Mouse (Mus musculus): ENCODE measurements around the gene Capn10.
A peak's percentile ranks its signal among the peaks of the same experiment; 100 is the strongest.
"Not testable (repeated sequence)": the region's sequence is repeated elsewhere in the genome, so short reads cannot be mapped to it uniquely, and the experiment has no call there.

Capn10 gene

GRCm38 (mm10) chr1:92920474-92921200 is 13.5 kb upstream of the Capn10 start:
- no peak for DNase-seq

GRCm38 (mm10) chr1:92921496-92921895 is 12.7 kb upstream of the Capn10 start:
- DNase-seq = no peak

GRCm38 (mm10) chr1:92930171-92930706 is 3.9 kb upstream of the Capn10 start:
- no peak for DNase-seq

GRCm38 (mm10) chr1:92933611-92934010 is 565 bp upstream of the Capn10 start:
- DNase-seq = no peak

GRCm38 (mm10) chr1:92935054-92935962 is 1.1 kb downstream of the Capn10 start:
- peak; percentile 45 to 55 for DNase-seq

GRCm38 (mm10) chr1:92935977-92936376 is 1.8 kb downstream of the Capn10 start:
- DNase-seq = no peak

- DNase-seq = no peak
These were observed 2.3 kb downstream of the Capn10 start for GRCm38 (mm10) chr1:92936467-92936866.

- no peak for DNase-seq
These were observed 3.6 kb downstream of the Capn10 start for GRCm38 (mm10) chr1:92937797-92938196.

GRCm38 (mm10) chr1:92939746-92940145 is 5.6 kb downstream of the Capn10 start:
- DNase-seq = peak; percentile 53 to 63

GRCm38 (mm10) chr1:92943219-92943989 is 9.2 kb downstream of the Capn10 start:
- DNase-seq = no peak

- no peak for DNase-seq
These were observed 13.8 kb downstream of the Capn10 start for GRCm38 (mm10) chr1:92947966-92948365.

GRCm38 (mm10) chr1:92949426-92949825 is 15.2 kb downstream of the Capn10 start:
- peak in 1 of 2 experiments; percentile 27 for DNase-seq

GRCm38 (mm10) chr1:92950607-92951006 is 16.4 kb downstream of the Capn10 start, which contains the start of gene Gpr35:
Gene Gpr35 (plus strand): TSS chr1:92950865.
- no peak for DNase-seq

GRCm38 (mm10) chr1:92953641-92954040 is 19.5 kb downstream of the Capn10 start:
- DNase-seq = no peak

GRCm38 (mm10) chr1:92956571-92957335 is 22.6 kb downstream of the Capn10 start:
- DNase-seq = peak; percentile 73 to 78

GRCm38 (mm10) chr1:92958999-92959398 is 24.8 kb downstream of the Capn10 start:
- no peak for DNase-seq

- DNase-seq = not testable (repeated sequence)
These were observed 36.6 kb downstream of the Capn10 start for GRCm38 (mm10) chr1:92970791-92971190.

- DNase-seq = no peak
These were observed 38.0 kb downstream of the Capn10 start for GRCm38 (mm10) chr1:92971879-92972795.

- peak; percentile 21 to 28 for DNase-seq
These were observed 38.7 kb downstream of the Capn10 start for GRCm38 (mm10) chr1:92972854-92973253.

- DNase-seq = no peak
These were observed 42.0 kb downstream of the Capn10 start for GRCm38 (mm10) chr1:92976141-92976566.

- no peak for DNase-seq
These were observed 44.5 kb downstream of the Capn10 start for GRCm38 (mm10) chr1:92978645-92979044.
